Mouse (Mus musculus) megakaryocyte, embryonic 14.5 days (primary cell): Measurements from ENCODE around the gene Ccdc14.
"Not testable (repeated sequence)": the region's sequence is repeated elsewhere in the genome, so short reads cannot be mapped to it uniquely, and the experiment has no call there.

Experiments
- FLI1 ChIP-seq: IDR thresholded peaks from 2 replicates; pipeline ENCODE4 v1.6.1; 2012; ENCODE audit warnings: low read length, inconsistent platforms, mixed read lengths
- GATA1 ChIP-seq: IDR thresholded peaks from 3 replicates; pipeline ENCODE4 v1.6.1; 2012; ENCODE audit warnings: mixed read lengths, low read length, inconsistent platforms, borderline replicate concordance

DNA sequence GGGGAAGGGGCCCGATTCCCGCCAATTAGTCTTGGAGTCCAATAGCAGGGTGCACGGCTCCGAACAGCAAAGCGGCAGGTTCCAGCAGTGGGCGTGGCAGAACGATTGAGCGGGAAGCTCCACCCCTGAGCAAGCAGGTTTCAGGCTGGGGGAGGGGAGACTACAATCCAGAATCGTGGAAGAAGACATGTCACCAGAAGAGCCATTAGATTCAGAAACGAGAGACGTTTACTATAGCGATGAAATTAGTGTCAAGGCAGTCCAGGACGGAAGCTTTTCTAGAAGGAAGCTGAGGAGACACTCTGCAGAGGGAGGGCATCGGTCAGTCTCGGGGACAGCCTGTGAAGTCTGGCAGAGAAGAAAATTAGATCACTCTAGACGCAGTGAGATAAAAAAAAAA, 32.9 kb upstream of the Ccdc14 start:
- not testable (repeated sequence) for TF ChIP-seq GATA1, FLI1
